Mouse (Mus musculus) T-helper 2 cell (primary cell): ENCODE data around the gene Tsc22d3.

Source experiments
- in situ Hi-C: fragments of 300-600 bp; cut with MboI, MseI; formaldehyde crosslinking; loops from one replicate; pipeline ENCODE4 v1.15.1; 2025; ENCODE audit warnings: high pct_unique_total_duplicates

The Tsc22d3 gene

DNA sequence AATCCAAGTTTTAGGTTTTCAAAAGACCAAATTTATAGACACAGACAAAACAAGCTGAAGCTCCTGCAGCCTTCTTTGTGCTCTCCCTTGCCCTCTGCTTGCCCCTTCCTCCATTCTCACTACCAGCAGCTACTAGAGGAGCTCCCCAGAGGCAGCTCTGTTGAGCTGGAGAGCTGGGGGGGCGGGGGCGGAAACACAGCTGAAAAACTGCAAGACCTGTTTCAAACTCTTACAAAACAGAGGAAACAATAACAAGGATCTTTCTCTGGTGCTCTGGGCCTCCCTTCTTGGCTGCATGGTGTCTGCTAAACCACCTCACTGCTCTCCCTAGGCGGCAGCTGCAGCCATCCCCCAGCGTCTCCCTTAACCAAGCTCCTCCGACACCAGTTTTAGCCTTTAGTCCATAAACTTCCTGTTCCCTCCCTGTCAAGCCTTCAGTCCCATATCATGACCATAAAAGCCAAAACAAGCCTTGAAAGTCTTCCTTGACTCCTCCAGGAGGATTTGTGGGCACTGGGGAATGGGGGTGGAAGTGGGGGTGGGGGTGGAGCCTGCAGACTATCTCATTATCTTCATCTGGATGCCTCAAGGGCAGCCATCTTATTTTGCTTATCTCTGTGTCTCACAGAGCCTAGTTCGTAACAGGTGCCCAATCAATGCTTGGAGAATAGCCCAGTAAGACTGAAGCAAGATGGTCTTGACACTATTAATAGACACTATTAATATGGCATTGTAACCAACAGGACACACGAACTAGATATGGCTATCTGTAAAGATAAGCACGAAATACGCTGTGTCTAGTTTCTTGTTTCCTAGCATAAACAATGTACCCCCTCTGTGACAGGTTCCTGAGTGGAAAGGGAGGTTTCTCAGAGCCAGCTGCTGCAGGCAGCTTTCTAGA, 98.8 kb downstream of the Tsc22d3 start:
- in situ Hi-C loops: loop anchor here (5.0 kb wide), 1 partner anchor 41 kb away; no protein-coding TSS in a partner anchor

GRCm38 (mm10) chrX:140500306-140500705, 100.2 kb downstream of the Tsc22d3 start:
- in situ Hi-C loops: loop anchor here (5.0 kb wide), 1 partner anchor 42 kb away; no protein-coding TSS in a partner anchor

DNA sequence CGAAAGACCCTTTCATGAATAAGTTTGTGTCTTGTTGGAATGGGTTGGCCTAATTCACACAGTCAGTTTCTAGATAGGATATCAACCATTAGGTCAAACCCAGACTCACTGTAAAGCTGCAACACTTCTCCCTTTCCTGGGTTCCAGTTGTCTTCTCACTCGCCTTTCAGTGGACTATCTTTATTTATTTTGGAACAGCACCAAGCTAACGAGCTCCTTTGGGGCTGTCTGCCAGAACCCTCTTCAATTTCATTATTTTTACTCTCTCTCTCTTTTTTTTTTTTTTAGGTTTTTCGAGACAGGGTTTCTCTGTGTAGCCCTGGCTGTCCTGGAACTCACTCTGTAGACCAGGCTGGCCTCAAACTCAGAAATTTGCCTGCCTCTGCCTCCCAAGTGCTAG, 102.0 kb downstream of the Tsc22d3 start:
- in situ Hi-C loops: loop anchor here (10.0 kb wide), 1 partner anchor 216 kb away; no protein-coding TSS in a partner anchor

DNA sequence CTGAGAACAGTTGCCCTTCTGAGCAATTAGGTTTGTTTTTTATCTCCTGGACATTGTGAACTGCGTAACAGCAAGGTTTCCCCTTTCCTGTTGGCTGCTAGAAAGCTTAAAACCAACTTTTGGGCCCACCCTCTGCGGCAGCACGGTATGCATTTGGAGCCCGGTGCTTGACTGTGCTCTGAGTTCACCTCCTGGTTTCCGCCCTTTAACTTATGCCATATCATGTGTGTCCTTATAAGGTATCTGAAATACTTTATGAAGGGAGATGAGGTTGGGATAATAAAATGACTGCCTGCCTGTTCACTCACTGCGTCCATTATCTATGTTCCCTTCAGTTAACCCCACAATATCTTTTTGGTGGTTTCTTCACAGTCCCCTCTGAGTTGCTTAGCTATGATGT, 106.3 kb downstream of the Tsc22d3 start:
- in situ Hi-C loops: loop anchor here (5.0 to 10.0 kb wide), 2 partner anchors 103 to 221 kb away; no protein-coding TSS in a partner anchor

DNA sequence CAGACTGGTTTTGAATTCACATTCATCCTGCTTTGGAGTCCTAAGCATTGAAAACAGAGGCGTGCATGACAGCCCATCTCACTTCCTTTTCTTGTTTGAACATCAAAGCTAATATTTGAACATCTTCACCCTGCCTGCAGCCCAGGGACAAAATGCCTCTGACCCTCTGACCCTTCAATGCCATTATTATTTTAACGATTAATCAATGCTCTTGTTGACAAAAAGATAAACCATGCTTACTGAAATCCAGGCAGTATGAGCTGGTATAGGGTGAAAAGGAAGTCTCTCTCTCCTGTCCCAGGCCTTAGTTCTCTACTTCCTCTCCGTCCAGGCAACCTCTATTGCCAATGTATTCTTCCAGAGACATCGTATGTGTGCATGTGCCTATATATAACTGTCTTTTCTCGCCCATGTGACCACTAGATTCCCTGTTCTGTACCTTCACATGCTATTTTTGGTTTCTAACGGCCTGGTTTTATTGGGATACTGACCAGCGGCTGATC, 106.9 kb downstream of the Tsc22d3 start:
- in situ Hi-C loops: loop anchor here (5.0 to 10.0 kb wide), 2 partner anchors 104 to 221 kb away; no protein-coding TSS in a partner anchor

- in situ Hi-C loops: loop anchor here (5.0 to 10.0 kb wide), 2 partner anchors 105 to 223 kb away; no protein-coding TSS in a partner anchor
These were observed 108.4 kb downstream of the Tsc22d3 start for GRCm38 (mm10) chrX:140491884-140492571.

DNA sequence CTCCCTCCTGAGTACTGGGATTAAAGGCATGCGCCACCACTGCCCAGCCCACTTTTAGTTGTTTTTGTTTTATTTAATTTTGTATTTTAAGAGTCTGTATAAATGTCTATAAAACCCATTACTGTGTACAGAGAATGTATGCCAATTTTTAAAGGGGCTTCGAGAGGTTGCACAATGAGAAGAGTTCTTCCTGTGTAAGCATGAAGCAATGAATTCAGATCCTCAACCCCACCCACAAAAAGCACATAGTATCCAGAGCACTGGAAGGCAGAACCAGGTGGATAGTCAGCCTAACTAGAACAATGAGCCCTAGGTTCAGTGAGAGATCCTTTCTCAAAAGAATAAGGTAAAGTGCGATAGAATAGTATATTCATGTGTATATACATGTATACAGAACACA, 110.3 kb downstream of the Tsc22d3 start:
- in situ Hi-C loops: loop anchor here (5.0 to 10.0 kb wide), 2 partner anchors 107 to 225 kb away; no protein-coding TSS in a partner anchor
